In genomic region chrX:102119042-102119864, GRCm38 (mm10) we compare ENCODE assay signal across 8 mouse cellular contexts. TPM values are rescaled to one million over a fixed set of nuclear protein-coding genes. Genes with fewer than 3 reads are reported as not detected.
DNase-seq lines count a peak whose midpoint lies in the region; ATAC-seq lines count a peak whose summit lies in the region.

Pin4 (plus strand) TSS chrX:102119447.

- H3K4me3 ChIP-seq in brown adipose tissue, adult 24 weeks (ENCODE audit: insufficient read depth, low read depth, low read length) = peak within 1 kb of the TSS; percentile 65
- H3K4me3 ChIP-seq in heart, embryonic 13.5 days = peak within 1 kb of the TSS; percentile 75
- peak within 1 kb of the TSS; percentile 74 for H3K4me3 ChIP-seq in liver, embryonic 12.5 days
- peak within 1 kb of the TSS; percentile 63 for H3K4me3 ChIP-seq in stomach, embryonic 15.5 days (replicated peaks)

- DNase-seq in CD4-positive, CD25-positive, alpha-beta regulatory T cell, adult 2 months (ENCODE audit: low read depth, low spot score) = peak; percentile 95
- peak; percentile 81 for DNase-seq in fat pad, adult 2 months (ENCODE audit: extremely low read depth, low read depth, low spot score)
- DNase-seq in kidney, postnatal 10 days = peak; percentile 95
- peak; percentile 89 to 93 for DNase-seq in natural killer cell, adult 2 months (ENCODE audit: low spot score in 2 of 2)

- H3K36me3 ChIP-seq in heart, embryonic 13.5 days = peaks cover 26% of the 10 kb centered on the region
- peaks cover 25% of the 10 kb centered on the region for H3K36me3 ChIP-seq in liver, embryonic 12.5 days
- H3K36me3 ChIP-seq in stomach, embryonic 15.5 days = no peaks in the 10 kb centered on the region

- 0 out of 2 replicates have a peak, but pooled peaks cover 12% of the 10 kb centered on the region for H3K27me3 ChIP-seq in heart, embryonic 13.5 days (replicated peaks)
- H3K27me3 ChIP-seq in liver, embryonic 12.5 days (replicated peaks) = peaks cover 24% of the 10 kb centered on the region
- no peaks in the 10 kb centered on the region for H3K27me3 ChIP-seq in stomach, embryonic 15.5 days (replicated peaks)

- H3K9ac ChIP-seq in heart, embryonic 13.5 days = peak within 1 kb of the TSS; percentile 88
- H3K9ac ChIP-seq in liver, embryonic 12.5 days = peak within 1 kb of the TSS; percentile 74
- peak within 1 kb of the TSS; percentile 20; the same call in 1 of the 2 replicates for H3K9ac ChIP-seq in stomach, embryonic 15.5 days

- WGBS in heart, embryonic 13.5 days = 8% methylated on average over 30 of the region's 30 CpGs
- WGBS in liver, embryonic 12.5 days (ENCODE audit: insufficient replicate concordance) = 5% methylated on average over 30 of the region's 30 CpGs
- 13% methylated on average over 30 of the region's 30 CpGs for WGBS in stomach, embryonic 15.5 days

- H3K4me2 ChIP-seq in heart, embryonic 13.5 days = peak within 1 kb of the TSS; percentile 73
- peak within 1 kb of the TSS; percentile 68 for H3K4me2 ChIP-seq in liver, embryonic 12.5 days
- peak within 1 kb of the TSS; percentile 53 for H3K4me2 ChIP-seq in stomach, embryonic 15.5 days

- no peaks in the 10 kb centered on the region for H3K9me3 ChIP-seq in heart, embryonic 13.5 days
- no peaks in the 10 kb centered on the region for H3K9me3 ChIP-seq in liver, embryonic 12.5 days (replicated peaks)
- no peaks in the 10 kb centered on the region for H3K9me3 ChIP-seq in stomach, embryonic 15.5 days

- H3K27ac ChIP-seq in brown adipose tissue, adult 24 weeks (replicated peaks; ENCODE audit: low read depth, low read length) = no peak within 1 kb of the TSS
- peak within 1 kb of the TSS; percentile 45; the same call in 1 of the 2 replicates for H3K27ac ChIP-seq in heart, embryonic 13.5 days (replicated peaks)
- peak within 1 kb of the TSS; percentile 48; the same call in 1 of the 2 replicates for H3K27ac ChIP-seq in liver, embryonic 12.5 days
- 0 out of 2 replicates have a peak within 1 kb of the TSS, but pooled peaks have one; percentile 11 for H3K27ac ChIP-seq in stomach, embryonic 15.5 days

- peak; percentile 98 for ATAC-seq in heart, embryonic 13.5 days (ENCODE audit: extremely low read depth, insufficient number of reproducible peaks, low FRiP score, low TSS enrichment)
- peak; percentile 100 for ATAC-seq in liver, embryonic 12.5 days
- peak; percentile 99 for ATAC-seq in stomach, embryonic 15.5 days (ENCODE audit: insufficient read depth, low FRiP score, low read depth)

- H3K4me1 ChIP-seq in brown adipose tissue, adult 24 weeks (ENCODE audit: control insufficient read depth, insufficient read depth, insufficient read length, low read length) = no peaks in the 10 kb centered on the region
- H3K4me1 ChIP-seq in heart, embryonic 13.5 days = peaks cover 9% of the 10 kb centered on the region; the same call in 1 of the 2 replicates
- peaks cover 16% of the 10 kb centered on the region for H3K4me1 ChIP-seq in liver, embryonic 12.5 days
- H3K4me1 ChIP-seq in stomach, embryonic 15.5 days = no peaks in the 10 kb centered on the region

RNA-seq across cellular contexts. Expression of gene Pin4, which starts in this region (rescaled TPM):
- polyA plus RNA-seq in brown adipose tissue, adult 24 weeks (2012; ENCODE audit: insufficient read depth, insufficient read length, missing spikeins) = 52.8 and 100 TPM in 2 replicates
- 46.4 and 50.7 TPM in 2 replicates for polyA plus RNA-seq in heart, embryonic 13.5 days (2015; fragmentation: Nextera tagmentation; extraction: Ambion mirVana)
- polyA plus RNA-seq in liver, embryonic 12.5 days (2016; fragmentation: Nextera tagmentation; extraction: Ambion mirVana) = 52.7 and 65.9 TPM in 2 replicates
- 54.4 and 60.8 TPM in 2 replicates for polyA plus RNA-seq in stomach, embryonic 15.5 days (2015; fragmentation: Nextera tagmentation; extraction: Ambion mirVana)

Comparison
In these comparisons a context has a peak if more than half of its experiments do, and no peak if none do; other contexts are left out.
1. H3K9ac ChIP-seq: peak in every context shown above with its lines; median percentile 88 in heart, embryonic 13.5 days; 74 in liver, embryonic 12.5 days; 20 in stomach, embryonic 15.5 days.